Mouse (Mus musculus) spleen, adult 2 months (tissue): Measurements from ENCODE around the gene Itga11. TPM values are rescaled to one million over a fixed set of nuclear protein-coding genes. Genes with fewer than 3 reads are reported as not detected.
A peak's percentile ranks its signal among the peaks of the same experiment; 100 is the strongest.
"Not testable (repeated sequence)": the region's sequence is repeated elsewhere in the genome, so short reads cannot be mapped to it uniquely, and the experiment has no call there.

Source experiments
- DNase-seq, 2 experiments: peaks; one replicate each; pipeline versions ENCODE4 v3.0.0 to v3.0.0-alpha.2; 2012 to 2021; ENCODE audit warnings: low spot score in 2 of 2, low read depth in 1 of 2
- H3K27ac ChIP-seq: fragments of 200-500 bp; 2 replicates; pipeline ENCODE4 v1.5.1; 2012; ENCODE audit warnings: low read length, inconsistent platforms; ENCODE audit not compliant: insufficient read depth
- H3K27me3 ChIP-seq: fragments of 200-500 bp; 2 replicates; pipeline ENCODE4 v1.6.1; 2012; ENCODE audit warnings: mild to moderate bottlenecking, moderate library complexity, low read length, inconsistent platforms; ENCODE audit not compliant: control insufficient read depth, insufficient read depth
- H3K36me3 ChIP-seq: fragments of 200-500 bp; 2 replicates; pipeline ENCODE4 v1.6.1; 2012; ENCODE audit warnings: mild to moderate bottlenecking, low read length, inconsistent platforms; ENCODE audit not compliant: control insufficient read depth, insufficient read depth
- H3K4me1 ChIP-seq: fragments of 200-500 bp; 2 replicates; pipeline ENCODE4 v1.6.1; 2011; ENCODE audit warnings: inconsistent platforms; ENCODE audit not compliant: control insufficient read depth, insufficient read depth, insufficient read length
- H3K4me3 ChIP-seq: fragments of 200-500 bp; 2 replicates; pipeline ENCODE4 v1.5.1; 2011; ENCODE audit warnings: mild to moderate bottlenecking, inconsistent platforms; ENCODE audit not compliant: insufficient read depth, insufficient read length; ENCODE audit errors: extremely low read depth
- CTCF ChIP-seq: fragments of 200-500 bp; IDR thresholded peaks from 2 replicates; pipeline ENCODE4 v1.5.1; 2011; ENCODE audit warnings: mild to moderate bottlenecking, inconsistent platforms; ENCODE audit not compliant: insufficient read depth, insufficient read length, insufficient replicate concordance; ENCODE audit errors: extremely low read depth
- POLR2A ChIP-seq: fragments of 200-500 bp; IDR thresholded peaks from 2 replicates; pipeline ENCODE4 v1.6.1; 2011; ENCODE audit warnings: low read depth, low read length, inconsistent platforms
- WGBS: fragments of 180-500 bp; shearing (Covaris S2); methylation state at CpG from one replicate; pipeline ENCODE4 v1.1.7; 2018; 5-methylcytosine and 5-hydroxymethylcytosine counted together
- polyA plus RNA-seq: library from polyadenylated mRNA; depleted of rRNA; stranded (reverse); fragments of >200 nt; gene quantifications from 2 replicates; pipeline ENCODE4 v1.2.3, GENCODE M21; 2012

The Itga11 gene
- polyA plus RNA-seq, 1 experiment = 2.0 TPM

GRCm38 (mm10) chr9:62816323-62817098 is 138.9 kb downstream of the Itga11 start:
- H3K36me3 ChIP-seq = no peaks in the 10 kb centered on the region
- peaks cover 17% of the 10 kb centered on the region; the same call in 1 of the 2 replicates for H3K4me1 ChIP-seq
- H3K27me3 ChIP-seq = no peaks in the 10 kb centered on the region
- peak in 1 of 2 experiments; percentile 36 for DNase-seq
- no peak overlapping the region for H3K4me3 ChIP-seq
- TF ChIP-seq POLR2A = no peak
- no peak for TF ChIP-seq CTCF
- WGBS = 74% methylated on average over 9 of the region's 9 CpGs
- peak overlapping the region; percentile 73 for H3K27ac ChIP-seq

GRCm38 (mm10) chr9:62817099-62817571 is 139.5 kb downstream of the Itga11 start:
- Histone ChIP-seq H3K27me3 (no peaks in the 10 kb centered on the region), H3K4me1 (peaks cover 17% of the 10 kb centered on the region; the same call in 1 of the 2 replicates), H3K4me3 (no peak overlapping the region), H3K27ac (peak overlapping the region; percentile 73), H3K36me3 (no peaks in the 10 kb centered on the region)
- TF ChIP-seq CTCF = no peak
- no peak for TF ChIP-seq POLR2A
- DNase-seq = peak; percentile 23 to 30
- 35% methylated on average over 12 of the region's 12 CpGs for WGBS

GRCm38 (mm10) chr9:62817828-62818614 is 140.4 kb downstream of the Itga11 start:
- Histone ChIP-seq H3K4me1 (peaks cover 17% of the 10 kb centered on the region; the same call in 1 of the 2 replicates), H3K27ac (no peak overlapping the region), H3K36me3 (no peaks in the 10 kb centered on the region), H3K4me3 (no peak overlapping the region), H3K27me3 (no peaks in the 10 kb centered on the region)
- no peak for DNase-seq
- TF ChIP-seq CTCF = no peak
- no peak for TF ChIP-seq POLR2A
- WGBS = 82% methylated on average over 4 of the region's 4 CpGs

- H3K27ac ChIP-seq = no peak overlapping the region
- no peaks in the 10 kb centered on the region for H3K36me3 ChIP-seq
- no peak for DNase-seq
- no peak for TF ChIP-seq POLR2A
- no peak for TF ChIP-seq CTCF
- peaks cover 17% of the 10 kb centered on the region; the same call in 1 of the 2 replicates for H3K4me1 ChIP-seq
- H3K4me3 ChIP-seq = no peak overlapping the region
- WGBS = 79% methylated on average over 3 of the region's 3 CpGs
- no peaks in the 10 kb centered on the region for H3K27me3 ChIP-seq
These were observed 141.9 kb downstream of the Itga11 start for GRCm38 (mm10) chr9:62819494-62819893.

- H3K4me1 ChIP-seq = peaks cover 17% of the 10 kb centered on the region; the same call in 1 of the 2 replicates
- not testable (repeated sequence) for H3K36me3 ChIP-seq, H3K27ac ChIP-seq, H3K27me3 ChIP-seq, DNase-seq, H3K4me3 ChIP-seq
- WGBS = 80% methylated on average over 6 of the region's 6 CpGs
These were observed 142.3 kb downstream of the Itga11 start for GRCm38 (mm10) chr9:62819910-62820309.

GRCm38 (mm10) chr9:62820829-62821228 is 143.2 kb downstream of the Itga11 start:
- H3K27ac ChIP-seq = no peak overlapping the region
- no peak for TF ChIP-seq POLR2A
- TF ChIP-seq CTCF = no peak
- H3K36me3 ChIP-seq = no peaks in the 10 kb centered on the region
- WGBS = 86% methylated on average over 6 of the region's 6 CpGs
- peaks cover 17% of the 10 kb centered on the region; the same call in 1 of the 2 replicates for H3K4me1 ChIP-seq
- no peak for DNase-seq
- no peaks in the 10 kb centered on the region for H3K27me3 ChIP-seq
- H3K4me3 ChIP-seq = no peak overlapping the region

GRCm38 (mm10) chr9:62821811-62822210 is 144.2 kb downstream of the Itga11 start:
- 93% methylated on average over 7 of the region's 7 CpGs for WGBS
- TF ChIP-seq CTCF (no peak), POLR2A (no peak)
- Histone ChIP-seq H3K4me1 (peaks cover 8% of the 10 kb centered on the region; the same call in 1 of the 2 replicates), H3K4me3 (no peak overlapping the region), H3K36me3 (no peaks in the 10 kb centered on the region), H3K27me3 (no peaks in the 10 kb centered on the region), H3K27ac (no peak overlapping the region)
- no peak for DNase-seq
